Mouse (Mus musculus) midbrain, postnatal 0 days (tissue): Measurements from ENCODE around the gene Rsph14. TPM values are rescaled to one million over a fixed set of nuclear protein-coding genes. Genes with fewer than 3 reads are reported as not detected.
"Not testable (repeated sequence)": the region's sequence is repeated elsewhere in the genome, so short reads cannot be mapped to it uniquely, and the experiment has no call there.

ENCODE experiments used
- ATAC-seq: fragments of 200-750 bp; cut with Nextera tagmentation; 2 replicates; pipeline ENCODE4 v1.8.0; 2017; ENCODE audit warnings: moderate number of reproducible peaks, mild to moderate bottlenecking, moderate TSS enrichment, moderate library complexity; ENCODE audit not compliant: low FRiP score
- DNase-seq: peaks from one replicate; pipeline ENCODE4 v3.0.0-alpha.2; 2015; ENCODE audit warnings: low spot score
- H3K27ac ChIP-seq: fragments of 300-500 bp; sonication (generic); 2 replicates; pipeline ENCODE4 v1.5.1; 2014; ENCODE audit warnings: low read depth, mild to moderate bottlenecking, low read length, mixed read lengths
- H3K27me3 ChIP-seq: fragments of 300-500 bp; sonication (generic); 2 replicates; pipeline ENCODE4 v1.6.1; 2014; ENCODE audit warnings: low read length, control low read depth, mixed read lengths; ENCODE audit not compliant: insufficient read depth
- H3K36me3 ChIP-seq: fragments of 300-500 bp; sonication (generic); 2 replicates; pipeline ENCODE4 v1.6.1; 2014; ENCODE audit warnings: low read length, control low read depth, mixed read lengths; ENCODE audit not compliant: insufficient read depth
- H3K4me1 ChIP-seq: fragments of 300-500 bp; sonication (generic); 2 replicates; pipeline ENCODE4 v1.6.1; 2014; ENCODE audit warnings: mild to moderate bottlenecking, control low read depth, antibody characterized with exemption, low read length, mixed read lengths; ENCODE audit not compliant: insufficient read depth
- H3K4me2 ChIP-seq: fragments of 300-500 bp; sonication (generic); 2 replicates; pipeline ENCODE4 v1.6.1; 2014; ENCODE audit warnings: low read depth, mild to moderate bottlenecking, low read length, mixed read lengths; ENCODE audit not compliant: poor library complexity, severe bottlenecking
- H3K4me3 ChIP-seq: fragments of 300-500 bp; sonication (generic); 2 replicates; pipeline ENCODE4 v1.5.1; 2014; ENCODE audit warnings: low read depth, mild to moderate bottlenecking, low read length, moderate library complexity
- H3K9ac ChIP-seq: fragments of 300-500 bp; sonication (generic); replicated peaks from 2 replicates; pipeline ENCODE4 v1.6.1; 2014; ENCODE audit warnings: mild to moderate bottlenecking, low read length, moderate library complexity, mixed read lengths; ENCODE audit not compliant: poor library complexity, severe bottlenecking
- H3K9me3 ChIP-seq: fragments of 300-500 bp; sonication (generic); 2 replicates; pipeline ENCODE4 v1.6.1; 2016; ENCODE audit warnings: low read length, control low read depth
- CTCF ChIP-seq: IDR thresholded peaks from 2 replicates; pipeline ENCODE4 v1.5.1; 2016; ENCODE audit warnings: antibody characterized with exemption, mild to moderate bottlenecking
- WGBS: fragments of 180-500 bp; shearing (Covaris S2); extraction: QIAGEN DNeasy Blood & Tissue Kit; methylation state at CpG from one replicate; pipeline ENCODE4 v1.1.7; 2014; 5-methylcytosine and 5-hydroxymethylcytosine counted together
- polyA plus RNA-seq: library from polyadenylated mRNA; unstranded; fragments of >200 nt; fragmentation: Nextera tagmentation; extraction: Ambion mirVana; gene quantifications from 2 replicates; pipeline ENCODE4 v1.2.1, GENCODE M21; 2015
- total RNA-seq: library from RNA; depleted of rRNA; stranded (reverse); fragments of >200 nt; gene quantifications from 2 replicates; pipeline ENCODE4 v1.2.3, GENCODE M21; 2014

Rsph14 gene
- total and polyA plus RNA-seq, 2 experiments from 2014 or later, result 0.27 to 1.2 TPM

- H3K9me3 ChIP-seq, result no peaks in the 10 kb centered on the region
- peaks cover 4% of the 10 kb centered on the region; the same call in 1 of the 2 replicates for H3K4me1 ChIP-seq
- no peak overlapping the region for H3K4me3 ChIP-seq
- H3K9ac ChIP-seq, result no peak overlapping the region
- no peaks in the 10 kb centered on the region for H3K27me3 ChIP-seq
- peaks cover 16% of the 10 kb centered on the region; the same call in 1 of the 2 replicates for H3K36me3 ChIP-seq
- H3K4me2 ChIP-seq, result no peak overlapping the region
- WGBS, result 93% methylated on average over 21 of the region's 21 CpGs
- ATAC-seq, result no peak
- DNase-seq, result no peak
- no peak for TF ChIP-seq CTCF
- H3K27ac ChIP-seq, result no peak overlapping the region
These were observed 19.1 kb upstream of the Rsph14 start for GRCm38 (mm10) chr10:75051364-75052074.

- WGBS, result 95% methylated on average over 7 of the region's 7 CpGs
- ATAC-seq, result no peak
These were observed 16.3 kb upstream of the Rsph14 start for GRCm38 (mm10) chr10:75048711-75049110.

GRCm38 (mm10) chr10:75045831-75046230 lies 13.4 kb upstream of the Rsph14 start:
- no peak for DNase-seq
- no peak overlapping the region for H3K4me3 ChIP-seq
- ATAC-seq, result no peak
- no peak overlapping the region for H3K4me2 ChIP-seq
- no peaks in the 10 kb centered on the region for H3K4me1 ChIP-seq
- no peak for TF ChIP-seq CTCF
- H3K36me3 ChIP-seq, result peaks cover 26% of the 10 kb centered on the region
- no peak overlapping the region for H3K9ac ChIP-seq
- H3K27me3 ChIP-seq, result no peaks in the 10 kb centered on the region
- no peak overlapping the region for H3K27ac ChIP-seq
- H3K9me3 ChIP-seq, result no peaks in the 10 kb centered on the region
- 90% methylated on average over 15 of the region's 15 CpGs for WGBS

More at GRCm38 (mm10) chr10:75048711-75049110, 16.3 kb upstream of the Rsph14 start:
- Histone ChIP-seq H3K27me3 (no peaks in the 10 kb centered on the region), H3K9ac (no peak overlapping the region), H3K27ac (no peak overlapping the region), H3K36me3 (peaks cover 22% of the 10 kb centered on the region), H3K4me1 (no peaks in the 10 kb centered on the region), H3K4me2 (no peak overlapping the region), H3K4me3 (no peak overlapping the region), H3K9me3 (no peaks in the 10 kb centered on the region)
- DNase-seq, result no peak
- TF ChIP-seq CTCF, result no peak

- Histone ChIP-seq H3K9me3 (no peaks in the 10 kb centered on the region), H3K36me3 (peaks cover 23% of the 10 kb centered on the region)
- WGBS, result 61% methylated on average over 7 of the region's 7 CpGs
These were observed 12.1 kb upstream of the Rsph14 start for GRCm38 (mm10) chr10:75044459-75044858.

GRCm38 (mm10) chr10:75042060-75042459 lies 9.7 kb upstream of the Rsph14 start:
- not testable (repeated sequence) for DNase-seq, ATAC-seq, H3K9ac ChIP-seq, H3K4me2 ChIP-seq, H3K27me3 ChIP-seq, H3K4me1 ChIP-seq, H3K9me3 ChIP-seq, H3K4me3 ChIP-seq, H3K27ac ChIP-seq
- WGBS, result 18% methylated on average over 1 of the region's 1 CpGs
- H3K36me3 ChIP-seq, result peaks cover 15% of the 10 kb centered on the region

More at GRCm38 (mm10) chr10:75044459-75044858, 12.1 kb upstream of the Rsph14 start:
- no peaks in the 10 kb centered on the region for H3K27me3 ChIP-seq
- ATAC-seq (no peak), DNase-seq (no peak)
- no peak overlapping the region for H3K27ac ChIP-seq
- no peak overlapping the region for H3K4me2 ChIP-seq
- H3K4me3 ChIP-seq, result no peak overlapping the region
- H3K4me1 ChIP-seq, result no peaks in the 10 kb centered on the region
- TF ChIP-seq CTCF, result no peak
- no peak overlapping the region for H3K9ac ChIP-seq

GRCm38 (mm10) chr10:75036883-75037379 lies 4.5 kb upstream of the Rsph14 start, which contains the start of gene Rab36:
Gene Rab36, plus strand, starts transcription at chr10:75037058.
- no peaks in the 10 kb centered on the region for H3K9me3 ChIP-seq
- H3K4me1 ChIP-seq, result peaks cover 18% of the 10 kb centered on the region
- H3K27me3 ChIP-seq, result no peaks in the 10 kb centered on the region
- ATAC-seq (peak; percentile 95), DNase-seq (peak; percentile 98)
- peak within 1 kb of the TSS; percentile 49 for H3K4me3 ChIP-seq
- H3K9ac ChIP-seq, result peak within 1 kb of the TSS; percentile 68
- 1% methylated on average over 36 of the region's 36 CpGs for WGBS
- peak within 1 kb of the TSS; percentile 68 for H3K4me2 ChIP-seq
- peak within 1 kb of the TSS; percentile 84 for H3K27ac ChIP-seq
- no peaks in the 10 kb centered on the region for H3K36me3 ChIP-seq
- no peak for TF ChIP-seq CTCF
